Mouse (Mus musculus) lung, postnatal 14 days (tissue): ENCODE data around the gene Spon1.
A peak's percentile ranks its signal among the peaks of the same experiment; 100 is the strongest.

Experiments used
- DNase-seq: peaks from one replicate; pipeline ENCODE4 v3.0.0; 2021

The Spon1 gene

GRCm38 (mm10) chr7:113765667-113766497 lies at the start of gene Spon1:
TSS of gene Spon1 (plus strand) at chr7:113765998.
- DNase-seq: peak; percentile 47

- no peak for DNase-seq
Observed at GRCm38 (mm10) chr7:113721994-113722393, 43.8 kb upstream of the Spon1 start.

- no peak for DNase-seq
Observed at GRCm38 (mm10) chr7:113723905-113724304, 41.9 kb upstream of the Spon1 start.

- no peak for DNase-seq
Observed at GRCm38 (mm10) chr7:113727999-113728713, 37.6 kb upstream of the Spon1 start.

- DNase-seq: no peak
Observed at GRCm38 (mm10) chr7:113728926-113729325, 36.9 kb upstream of the Spon1 start.

- no peak for DNase-seq
Observed at GRCm38 (mm10) chr7:113730406-113731247, 35.2 kb upstream of the Spon1 start.

GRCm38 (mm10) chr7:113737790-113738362 lies 27.9 kb upstream of the Spon1 start:
- no peak for DNase-seq

- no peak for DNase-seq
Observed at GRCm38 (mm10) chr7:113739181-113739580, 26.6 kb upstream of the Spon1 start.

- DNase-seq: no peak
Observed at GRCm38 (mm10) chr7:113742644-113743043, 23.2 kb upstream of the Spon1 start.

- DNase-seq: no peak
Observed at GRCm38 (mm10) chr7:113743982-113744381, 21.8 kb upstream of the Spon1 start.

GRCm38 (mm10) chr7:113756616-113757015 lies 9.2 kb upstream of the Spon1 start:
- no peak for DNase-seq

GRCm38 (mm10) chr7:113759212-113759611 lies 6.6 kb upstream of the Spon1 start:
- peak; percentile 56 for DNase-seq

- no peak for DNase-seq
Observed at GRCm38 (mm10) chr7:113765133-113765532, 665 bp upstream of the Spon1 start.

GRCm38 (mm10) chr7:113766498-113766941 lies 722 bp downstream of the Spon1 start:
- no peak for DNase-seq

GRCm38 (mm10) chr7:113767546-113767945 lies 1.7 kb downstream of the Spon1 start:
- no peak for DNase-seq

GRCm38 (mm10) chr7:113768174-113768935 lies 2.6 kb downstream of the Spon1 start:
- DNase-seq: no peak

- DNase-seq: no peak
Observed at GRCm38 (mm10) chr7:113769281-113769680, 3.5 kb downstream of the Spon1 start.

GRCm38 (mm10) chr7:113772135-113772534 lies 6.3 kb downstream of the Spon1 start:
- no peak for DNase-seq

GRCm38 (mm10) chr7:113773436-113773835 lies 7.6 kb downstream of the Spon1 start:
- DNase-seq: no peak

GRCm38 (mm10) chr7:113774039-113774438 lies 8.2 kb downstream of the Spon1 start:
- DNase-seq: peak; percentile 78

GRCm38 (mm10) chr7:113774906-113775305 lies 9.1 kb downstream of the Spon1 start:
- DNase-seq: peak; percentile 63

GRCm38 (mm10) chr7:113778546-113778945 lies 12.7 kb downstream of the Spon1 start:
- no peak for DNase-seq
